Mouse (Mus musculus) stomach, postnatal 0 days (tissue): ENCODE measurements at regions not wholly inside any gene's neighbourhood (a gene's known extent, or its start where the extent isn't known, plus 50 kb on each side); places are given as distances from the start of the nearest gene placed in this dataset.

Experiments used
- CTCF ChIP-seq: IDR thresholded peaks from 2 replicates; pipeline ENCODE4 v1.5.1; 2016; ENCODE audit warnings: antibody characterized with exemption, low read depth, mild to moderate bottlenecking, moderate library complexity
- EP300 ChIP-seq: optimal IDR thresholded peaks from 2 replicates; pipeline ENCODE3; 2016; ENCODE audit warnings: antibody characterized with exemption

DNA sequence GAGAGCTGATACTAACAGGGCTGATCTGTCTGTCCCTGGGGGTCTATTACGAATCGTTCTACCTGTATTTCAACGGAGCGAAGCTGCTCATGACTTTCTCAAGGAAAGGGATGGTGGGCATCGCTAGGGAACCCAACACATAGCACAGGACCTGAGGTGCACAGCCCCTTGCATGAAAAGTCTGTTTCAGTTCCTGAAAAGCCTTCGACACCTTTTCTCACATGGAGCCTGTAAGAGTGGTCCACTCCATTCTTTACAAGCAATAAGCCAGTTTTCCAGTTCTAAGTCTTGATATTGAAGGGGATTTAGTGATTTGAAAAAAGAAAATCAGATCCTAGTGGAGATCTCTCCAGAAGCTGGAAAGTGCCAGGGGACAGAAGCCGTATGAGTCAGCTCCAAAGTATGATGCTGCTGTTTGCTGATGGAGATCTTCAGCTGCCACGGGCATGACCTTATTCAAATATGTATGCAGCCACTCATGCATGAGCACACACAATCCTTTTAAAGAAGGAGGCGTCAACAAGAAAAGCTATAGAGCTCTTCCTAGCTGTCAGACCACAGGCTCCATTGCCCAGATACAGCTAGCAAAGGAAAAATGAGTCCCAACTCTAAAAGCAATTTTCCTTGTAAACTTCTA, 95.5 kb upstream of the 1700016C15Rik start:
- TF ChIP-seq CTCF: no peak
- no peak for TF ChIP-seq EP300
